Mouse (Mus musculus): ENCODE data around the gene Prim2. TPM values are rescaled to one million over a fixed set of nuclear protein-coding genes. Genes with fewer than 3 reads are reported as not detected.

The Prim2 gene
- 38.4 and 39.3 TPM in 2 replicates for polyA plus RNA-seq (2011; ENCODE audit: insufficient read depth, insufficient read length, low read depth, missing spikeins)

DNA sequence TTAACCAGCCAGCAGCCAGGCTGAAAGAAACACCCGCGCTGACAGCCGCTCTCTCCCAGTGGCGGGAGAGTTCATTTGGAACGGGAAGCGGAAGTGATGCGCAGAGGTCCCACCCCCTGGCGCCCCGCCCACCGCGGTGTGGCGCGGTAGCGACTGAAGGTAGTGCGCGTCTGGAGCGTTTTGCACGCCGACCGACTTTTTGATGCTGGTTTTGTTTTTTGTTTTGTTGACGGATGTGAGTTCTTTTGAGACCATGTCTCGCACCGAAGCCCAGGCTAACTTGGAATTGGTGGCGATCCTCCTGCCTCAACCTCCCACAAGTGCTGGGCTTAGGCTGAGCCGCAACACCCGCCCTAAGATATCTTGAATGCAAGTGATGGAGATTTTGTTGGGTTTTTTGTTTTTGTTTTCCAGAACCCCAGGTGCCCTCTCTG, at the start of gene Prim2:
Gene Prim2 (minus strand): TSS at position 88 of the 434 bp plus-strand sequence.
- Histone ChIP-seq H3K36me3 (ENCODE audit: control insufficient read depth, insufficient read depth, low read length, poor library complexity, severe bottlenecking) (no peaks in the 10 kb centered on the region), H3K9ac (ENCODE audit: low read depth, poor library complexity, severe bottlenecking) (peak within 1 kb of the TSS; percentile 41), H3K27me3 (ENCODE audit: control insufficient read depth, insufficient read depth, low read length, poor library complexity, severe bottlenecking) (no peaks in the 10 kb centered on the region), H3K9me3 (replicated peaks; ENCODE audit: control insufficient read depth, insufficient read depth, low read length, poor library complexity, severe bottlenecking) (no peaks in the 10 kb centered on the region), H3K27ac (ENCODE audit: insufficient read depth, low read length) (no peak within 1 kb of the TSS), H3K4me1 (ENCODE audit: control insufficient read depth, insufficient read depth, low read length) (no peaks in the 10 kb centered on the region), H3K4me3 (ENCODE audit: low read depth, low read length) (peak within 1 kb of the TSS; percentile 92)
- peak; percentile 98 for TF ChIP-seq POLR2A (IDR thresholded peaks at IDR 0.05; ENCODE audit: insufficient read depth, low read length)
- 0 out of 2 replicates have a peak, but pooled peaks have one; percentile 10 for TF ChIP-seq EP300 (IDR thresholded peaks at IDR 0.05; ENCODE audit: insufficient read depth, low read depth, low read length)
- TF ChIP-seq CTCF (IDR thresholded peaks at IDR 0.05; ENCODE audit: low read depth, low read length) = no peak

- no peaks in the 10 kb centered on the region for H3K9me3 ChIP-seq (replicated peaks; ENCODE audit: control insufficient read depth, insufficient read depth, low read length, poor library complexity, severe bottlenecking)
- no peak for TF ChIP-seq POLR2A (IDR thresholded peaks at IDR 0.05; ENCODE audit: insufficient read depth, low read length)
- TF ChIP-seq EP300 (IDR thresholded peaks at IDR 0.05; ENCODE audit: insufficient read depth, low read depth, low read length) = no peak
- TF ChIP-seq CTCF (IDR thresholded peaks at IDR 0.05; ENCODE audit: low read depth, low read length) = no peak
- H3K27me3 ChIP-seq (ENCODE audit: control insufficient read depth, insufficient read depth, low read length, poor library complexity, severe bottlenecking) = no peaks in the 10 kb centered on the region
- H3K9ac ChIP-seq (ENCODE audit: low read depth, poor library complexity, severe bottlenecking) = no peak overlapping the region
- peaks cover 10% of the 10 kb centered on the region for H3K36me3 ChIP-seq (ENCODE audit: control insufficient read depth, insufficient read depth, low read length, poor library complexity, severe bottlenecking)
- no peak overlapping the region for H3K27ac ChIP-seq (ENCODE audit: insufficient read depth, low read length)
- H3K4me1 ChIP-seq (ENCODE audit: control insufficient read depth, insufficient read depth, low read length) = no peaks in the 10 kb centered on the region
- H3K4me3 ChIP-seq (ENCODE audit: low read depth, low read length) = no peak overlapping the region
Observed at GRCm38 (mm10) chr1:33717636-33718035, 48.0 kb upstream of the Prim2 start.

DNA sequence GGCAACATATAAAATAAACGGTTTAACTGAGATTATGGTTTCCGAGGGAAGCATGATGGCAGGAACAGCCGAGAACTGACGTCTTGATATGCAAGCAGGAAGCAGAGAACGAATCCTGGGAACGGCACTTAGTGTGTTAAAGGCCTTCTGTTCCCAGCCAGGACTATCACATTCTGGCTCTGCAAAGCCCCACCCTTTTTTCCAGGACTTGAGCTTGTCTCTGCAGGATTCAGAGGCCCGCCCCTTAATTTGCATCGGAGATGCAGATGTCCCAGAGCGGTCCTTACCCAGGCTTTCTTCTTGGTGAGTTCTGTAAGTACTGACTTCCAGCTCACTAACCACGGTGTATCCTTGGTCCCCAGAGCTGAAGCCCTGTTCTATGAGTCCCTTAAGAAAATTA, 45.2 kb upstream of the Prim2 start:
- Histone ChIP-seq H3K27me3 (ENCODE audit: control insufficient read depth, insufficient read depth, low read length, poor library complexity, severe bottlenecking) (no peaks in the 10 kb centered on the region), H3K4me1 (ENCODE audit: control insufficient read depth, insufficient read depth, low read length) (no peaks in the 10 kb centered on the region), H3K9me3 (replicated peaks; ENCODE audit: control insufficient read depth, insufficient read depth, low read length, poor library complexity, severe bottlenecking) (no peaks in the 10 kb centered on the region), H3K27ac (ENCODE audit: insufficient read depth, low read length) (no peak overlapping the region), H3K36me3 (ENCODE audit: control insufficient read depth, insufficient read depth, low read length, poor library complexity, severe bottlenecking) (no peaks in the 10 kb centered on the region), H3K9ac (ENCODE audit: low read depth, poor library complexity, severe bottlenecking) (no peak overlapping the region), H3K4me3 (ENCODE audit: low read depth, low read length) (no peak overlapping the region)
- TF ChIP-seq POLR2A (IDR thresholded peaks at IDR 0.05; ENCODE audit: insufficient read depth, low read length) (no peak), CTCF (IDR thresholded peaks at IDR 0.05; ENCODE audit: low read depth, low read length) (no peak), EP300 (IDR thresholded peaks at IDR 0.05; ENCODE audit: insufficient read depth, low read depth, low read length) (no peak)

DNA sequence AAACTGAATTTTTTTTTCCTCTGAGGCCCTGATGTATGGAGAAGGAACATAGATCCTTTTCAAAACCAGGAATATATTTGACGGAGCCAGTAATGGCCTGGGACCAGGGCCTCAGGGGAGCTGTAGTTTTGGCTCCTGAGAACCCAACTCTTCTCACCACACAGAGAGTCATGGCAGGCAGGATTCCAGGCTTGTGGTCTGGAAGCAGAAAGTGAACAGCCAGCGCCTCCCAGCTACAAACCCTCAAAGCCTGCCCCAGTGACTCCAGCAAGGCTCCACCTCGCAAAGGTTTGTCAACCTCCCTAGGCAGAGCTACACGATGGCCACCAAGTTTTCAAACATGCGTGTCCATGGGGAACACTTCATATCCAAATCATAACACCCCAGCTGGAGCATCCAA, 42.4 kb upstream of the Prim2 start:
- H3K27me3 ChIP-seq (ENCODE audit: control insufficient read depth, insufficient read depth, low read length, poor library complexity, severe bottlenecking) = no peaks in the 10 kb centered on the region
- no peaks in the 10 kb centered on the region for H3K9me3 ChIP-seq (replicated peaks; ENCODE audit: control insufficient read depth, insufficient read depth, low read length, poor library complexity, severe bottlenecking)
- H3K4me3 ChIP-seq (ENCODE audit: low read depth, low read length) = no peak overlapping the region
- no peak overlapping the region for H3K27ac ChIP-seq (ENCODE audit: insufficient read depth, low read length)
- no peak overlapping the region for H3K9ac ChIP-seq (ENCODE audit: low read depth, poor library complexity, severe bottlenecking)
- no peaks in the 10 kb centered on the region for H3K36me3 ChIP-seq (ENCODE audit: control insufficient read depth, insufficient read depth, low read length, poor library complexity, severe bottlenecking)
- TF ChIP-seq EP300 (IDR thresholded peaks at IDR 0.05; ENCODE audit: insufficient read depth, low read depth, low read length) = no peak
- TF ChIP-seq CTCF (IDR thresholded peaks at IDR 0.05; ENCODE audit: low read depth, low read length) = no peak
- TF ChIP-seq POLR2A (IDR thresholded peaks at IDR 0.05; ENCODE audit: insufficient read depth, low read length) = no peak
- H3K4me1 ChIP-seq (ENCODE audit: control insufficient read depth, insufficient read depth, low read length) = no peaks in the 10 kb centered on the region

DNA sequence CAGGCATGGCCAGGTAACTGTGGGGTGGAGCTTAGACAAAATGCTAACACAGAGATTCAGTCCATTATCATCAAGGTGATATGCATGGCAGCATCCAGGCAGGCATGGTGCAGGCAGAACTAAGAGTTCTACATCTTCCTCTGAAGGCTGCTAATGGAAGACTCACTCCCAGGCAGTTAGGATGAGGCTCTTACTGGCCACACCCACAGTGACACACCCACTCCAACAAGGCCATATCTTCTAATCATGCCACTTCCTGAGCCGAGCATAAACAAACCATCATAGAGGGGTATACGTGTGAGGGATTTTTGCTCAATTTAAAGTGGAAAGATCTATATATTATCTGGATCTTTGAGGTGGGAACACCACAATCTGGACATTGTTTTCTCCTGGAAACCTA, 40.0 kb upstream of the Prim2 start:
- Histone ChIP-seq H3K27me3 (ENCODE audit: control insufficient read depth, insufficient read depth, low read length, poor library complexity, severe bottlenecking) (no peaks in the 10 kb centered on the region), H3K9me3 (replicated peaks; ENCODE audit: control insufficient read depth, insufficient read depth, low read length, poor library complexity, severe bottlenecking) (no peaks in the 10 kb centered on the region), H3K4me1 (ENCODE audit: control insufficient read depth, insufficient read depth, low read length) (no peaks in the 10 kb centered on the region), H3K9ac (ENCODE audit: low read depth, poor library complexity, severe bottlenecking) (no peak overlapping the region), H3K27ac (ENCODE audit: insufficient read depth, low read length) (no peak overlapping the region), H3K36me3 (ENCODE audit: control insufficient read depth, insufficient read depth, low read length, poor library complexity, severe bottlenecking) (no peaks in the 10 kb centered on the region), H3K4me3 (ENCODE audit: low read depth, low read length) (no peak overlapping the region)
- no peak for TF ChIP-seq EP300 (IDR thresholded peaks at IDR 0.05; ENCODE audit: insufficient read depth, low read depth, low read length)
- no peak for TF ChIP-seq POLR2A (IDR thresholded peaks at IDR 0.05; ENCODE audit: insufficient read depth, low read length)
- TF ChIP-seq CTCF (IDR thresholded peaks at IDR 0.05; ENCODE audit: low read depth, low read length) = no peak

- Histone ChIP-seq H3K4me3 (ENCODE audit: low read depth, low read length) (no peak overlapping the region), H3K9me3 (replicated peaks; ENCODE audit: control insufficient read depth, insufficient read depth, low read length, poor library complexity, severe bottlenecking) (no peaks in the 10 kb centered on the region), H3K27ac (ENCODE audit: insufficient read depth, low read length) (no peak overlapping the region), H3K9ac (ENCODE audit: low read depth, poor library complexity, severe bottlenecking) (no peak overlapping the region), H3K27me3 (ENCODE audit: control insufficient read depth, insufficient read depth, low read length, poor library complexity, severe bottlenecking) (no peaks in the 10 kb centered on the region), H3K36me3 (ENCODE audit: control insufficient read depth, insufficient read depth, low read length, poor library complexity, severe bottlenecking) (no peaks in the 10 kb centered on the region), H3K4me1 (ENCODE audit: control insufficient read depth, insufficient read depth, low read length) (no peaks in the 10 kb centered on the region)
- TF ChIP-seq POLR2A (IDR thresholded peaks at IDR 0.05; ENCODE audit: insufficient read depth, low read length) (no peak), EP300 (IDR thresholded peaks at IDR 0.05; ENCODE audit: insufficient read depth, low read depth, low read length) (no peak), CTCF (IDR thresholded peaks at IDR 0.05; ENCODE audit: low read depth, low read length) (no peak)
Observed at GRCm38 (mm10) chr1:33701244-33701643, 31.6 kb upstream of the Prim2 start.

Data from ES-Bruce4 (cell line).